Mouse (Mus musculus) cerebellum, adult 18-20 months (tissue): Measurements from ENCODE around the gene Zfp831.

Experiments used
- DNase-seq, 2 experiments: peaks; one replicate each; pipeline ENCODE4 v3.0.0; 2021

Gene Zfp831

GRCm38 (mm10) chr2:174747182-174747581 lies 103.8 kb downstream of the Zfp831 start:
- DNase-seq, result no peak

- no peak for DNase-seq
Measured at GRCm38 (mm10) chr2:174748381-174748780, 105.0 kb downstream of the Zfp831 start.

- no peak for DNase-seq
Measured at GRCm38 (mm10) chr2:174753197-174753596, 109.9 kb downstream of the Zfp831 start.

GRCm38 (mm10) chr2:174754231-174754630 lies 110.9 kb downstream of the Zfp831 start:
- DNase-seq, result no peak

GRCm38 (mm10) chr2:174759189-174759588 lies 115.9 kb downstream of the Zfp831 start:
- DNase-seq, result no peak
